Mouse (Mus musculus) left cerebral cortex, postnatal 36 days (tissue): Measurements from ENCODE around the gene Mtcl1. TPM values are rescaled to one million over a fixed set of nuclear protein-coding genes. Genes with fewer than 3 reads are reported as not detected.

Experiments
- DNase-seq, 2 experiments: peaks; one replicate each; pipeline ENCODE4 v3.0.0; 2021 to 2022; ENCODE audit warnings: low spot score in 2 of 2, mixed read lengths in 1 of 2
- intact Hi-C: fragments of 180-260 bp; cut with DNase I; formaldehyde crosslinking; loops from one replicate; pipeline ENCODE4 v1.15.1; 2025
- total RNA-seq, 2 experiments: library from RNA; stranded (reverse); gene quantifications; 2 replicates each; pipeline ENCODE4 v1.2.3; 2021

The Mtcl1 gene
- total RNA-seq, 2 experiments from 2014 or later = 95.3 to 117 TPM

- intact Hi-C loops = no loop called here
- no peak for DNase-seq
Observed at GRCm38 (mm10) chr17:66414331-66414730, 35.2 kb downstream of the Mtcl1 start.

GRCm38 (mm10) chr17:66412155-66412970 is 37.2 kb downstream of the Mtcl1 start:
- DNase-seq = no peak
- intact Hi-C loops = no loop called here

GRCm38 (mm10) chr17:66410884-66411426 is 38.6 kb downstream of the Mtcl1 start:
- intact Hi-C loops = no loop called here
- no peak for DNase-seq

GRCm38 (mm10) chr17:66409070-66409605 is 40.4 kb downstream of the Mtcl1 start:
- intact Hi-C loops = no loop called here
- no peak for DNase-seq

GRCm38 (mm10) chr17:66408400-66408799 is 41.1 kb downstream of the Mtcl1 start:
- DNase-seq = no peak
- intact Hi-C loops = no loop called here

- no peak for DNase-seq
- intact Hi-C loops = no loop called here
Observed at GRCm38 (mm10) chr17:66407833-66408232, 41.7 kb downstream of the Mtcl1 start.

- intact Hi-C loops = no loop called here
- no peak for DNase-seq
Observed at GRCm38 (mm10) chr17:66405601-66406000, 43.9 kb downstream of the Mtcl1 start.

- no peak for DNase-seq
- intact Hi-C loops = no loop called here
Observed at GRCm38 (mm10) chr17:66404883-66405590, 44.5 kb downstream of the Mtcl1 start.

GRCm38 (mm10) chr17:66402791-66403470 is 46.6 kb downstream of the Mtcl1 start:
- no peak for DNase-seq
- intact Hi-C loops = no loop called here

- intact Hi-C loops = no loop called here
- DNase-seq = no peak
Observed at GRCm38 (mm10) chr17:66401596-66402265, 47.8 kb downstream of the Mtcl1 start.

- DNase-seq = no peak
- intact Hi-C loops = no loop called here
Observed at GRCm38 (mm10) chr17:66399780-66400179, 49.8 kb downstream of the Mtcl1 start.

GRCm38 (mm10) chr17:66394571-66394970 is 55.0 kb downstream of the Mtcl1 start:
- DNase-seq = no peak
- intact Hi-C loops = no loop called here

GRCm38 (mm10) chr17:66388307-66388706 is 61.2 kb downstream of the Mtcl1 start:
- intact Hi-C loops = no loop called here

GRCm38 (mm10) chr17:66381338-66381737 is 68.2 kb downstream of the Mtcl1 start:
- DNase-seq = no peak

More at GRCm38 (mm10) chr17:66388307-66388706, 61.2 kb downstream of the Mtcl1 start:
- DNase-seq = no peak

GRCm38 (mm10) chr17:66379900-66380857 is 69.4 kb downstream of the Mtcl1 start:
- intact Hi-C loops = no loop called here
- no peak for DNase-seq

More at GRCm38 (mm10) chr17:66381338-66381737, 68.2 kb downstream of the Mtcl1 start:
- intact Hi-C loops = no loop called here

- DNase-seq = no peak
Observed at GRCm38 (mm10) chr17:66379308-66379707, 70.2 kb downstream of the Mtcl1 start.

GRCm38 (mm10) chr17:66378127-66378526 is 71.4 kb downstream of the Mtcl1 start:
- DNase-seq = no peak
- intact Hi-C loops = no loop called here

More at GRCm38 (mm10) chr17:66379308-66379707, 70.2 kb downstream of the Mtcl1 start:
- intact Hi-C loops = no loop called here

GRCm38 (mm10) chr17:66374633-66375272 is 74.8 kb downstream of the Mtcl1 start:
- DNase-seq = no peak
- intact Hi-C loops = no loop called here
